ENCODE assay signal across 8 mouse cellular contexts in the genomic region with DNA sequence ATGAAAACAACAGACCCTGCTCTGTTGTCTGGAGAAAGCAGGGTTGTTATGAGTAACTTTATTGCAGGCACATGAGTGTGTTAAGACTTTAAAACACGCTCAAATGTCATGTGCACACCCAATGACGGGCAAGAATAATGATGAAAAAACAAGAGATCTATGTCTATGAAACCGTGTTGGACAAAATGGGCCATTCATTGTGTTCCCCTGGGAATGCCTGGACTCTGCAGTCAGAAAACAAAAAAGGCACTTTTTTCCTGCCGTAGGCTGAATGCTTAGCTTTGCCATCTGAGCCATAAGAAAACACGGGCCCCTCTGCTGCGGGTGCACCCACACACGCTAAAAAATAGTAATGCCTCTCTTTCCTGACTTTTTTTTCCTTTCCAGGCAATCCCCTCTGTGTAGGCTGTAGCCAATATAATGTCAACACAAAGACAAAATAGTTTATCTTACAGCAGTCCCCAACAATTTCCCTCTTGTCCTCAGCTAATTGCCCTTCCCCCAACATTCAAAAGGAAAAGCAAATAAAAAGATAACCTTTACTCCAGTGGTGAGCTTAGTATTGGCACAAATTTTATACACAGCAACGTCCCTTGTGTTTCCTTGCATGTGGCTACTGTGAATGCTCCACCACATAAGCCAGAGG.
DNase-seq lines count a peak whose midpoint lies in the region; ATAC-seq and TF ChIP-seq lines count a peak whose summit lies in the region.
"Had no signal": no experiment of that assay in that cellular context is flagged by ENCODE, and none has a peak within 500 bp of the region (broad histone marks: within the 10 kb centered on the region; RNA-seq: fewer than 3 reads in every experiment).

No protein-coding gene starts in this region.

- no peak overlapping the region for H3K9ac ChIP-seq in liver, postnatal 0 days (replicated peaks)
- H3K9ac ChIP-seq in liver, embryonic 11.5 days (ENCODE audit: low read depth, low read length): no peak overlapping the region
- no peak overlapping the region for H3K9ac ChIP-seq in forebrain, embryonic 12.5 days
- no peak overlapping the region for H3K9ac ChIP-seq in limb, embryonic 11.5 days (ENCODE audit: low read length)
- H3K9ac ChIP-seq in stomach, embryonic 15.5 days: no peak overlapping the region

- no peak for DNase-seq in liver, postnatal 0 days
- DNase-seq in liver, embryonic 11.5 days (ENCODE audit: low spot score): no peak
- peak; percentile 44 for DNase-seq in limb, embryonic 11.5 days (ENCODE audit: low spot score)
- DNase-seq in B cell, adult 2 months: no peak

- peaks cover 5% of the 10 kb centered on the region; the same call in 1 of the 2 replicates for H3K4me1 ChIP-seq in liver, postnatal 0 days (ENCODE audit: insufficient read depth)
- H3K4me1 ChIP-seq in liver, embryonic 11.5 days (replicated peaks; ENCODE audit: control insufficient read depth, insufficient read depth, low read length): no peaks in the 10 kb centered on the region; the same call in 1 of the 2 replicates
- peaks cover 23% of the 10 kb centered on the region for H3K4me1 ChIP-seq in forebrain, embryonic 12.5 days
- H3K4me1 ChIP-seq in limb, embryonic 11.5 days (ENCODE audit: control insufficient read depth, insufficient read depth, low read length): peaks cover 36% of the 10 kb centered on the region
- H3K4me1 ChIP-seq in stomach, embryonic 15.5 days: peaks cover 19% of the 10 kb centered on the region; the same call in 1 of the 2 replicates

- H3K4me3 ChIP-seq in liver, postnatal 0 days (ENCODE audit: low read depth, low read length): no peak overlapping the region
- H3K4me3 ChIP-seq in liver, embryonic 11.5 days (ENCODE audit: low read depth, low read length): no peak overlapping the region
- no peak overlapping the region for H3K4me3 ChIP-seq in forebrain, embryonic 12.5 days (replicated peaks)
- H3K4me3 ChIP-seq in limb, embryonic 11.5 days (ENCODE audit: low read depth, low read length): no peak overlapping the region
- no peak overlapping the region for H3K4me3 ChIP-seq in stomach, embryonic 15.5 days (replicated peaks)

- 55% methylated on average over 8 of the region's 8 CpGs for WGBS in liver, postnatal 0 days (ENCODE audit: insufficient replicate concordance)
- WGBS in liver, embryonic 11.5 days: 63% methylated on average over 8 of the region's 8 CpGs
- WGBS in forebrain, embryonic 12.5 days: 5% methylated on average over 8 of the region's 8 CpGs
- WGBS in limb, embryonic 11.5 days: 35% methylated on average over 8 of the region's 8 CpGs
- 14% methylated on average over 8 of the region's 8 CpGs for WGBS in stomach, embryonic 15.5 days

- TF ChIP-seq CTCF in liver, postnatal 0 days (IDR thresholded peaks at IDR 0.05; ENCODE audit: low read depth): no peak

- ATAC-seq in liver, postnatal 0 days: peak; percentile 72; the same call in 1 of the 2 replicates
- ATAC-seq in liver, embryonic 11.5 days (replicated peaks; ENCODE audit: low FRiP score): no peak; the same call in 1 of the 2 replicates
- 0 out of 2 replicates have a peak, but pooled peaks have one; percentile 17 for ATAC-seq in forebrain, embryonic 12.5 days (ENCODE audit: low FRiP score)
- ATAC-seq in limb, embryonic 11.5 days (ENCODE audit: insufficient number of reproducible peaks, low FRiP score, low TSS enrichment, low read depth): peak; percentile 78
- ATAC-seq in stomach, embryonic 15.5 days (ENCODE audit: insufficient read depth, low FRiP score, low read depth): no peak; the same call in 1 of the 2 replicates
- ATAC-seq in granulocyte monocyte progenitor cell, adult 5-6 weeks (replicated peaks; ENCODE audit: poor library complexity, severe bottlenecking): no peak
- ATAC-seq: Patski had no signal

- H3K27me3 ChIP-seq in liver, postnatal 0 days (ENCODE audit: insufficient read depth, low read length): no peaks in the 10 kb centered on the region
- H3K27me3 ChIP-seq in liver, embryonic 11.5 days (replicated peaks; ENCODE audit: control insufficient read depth, insufficient read depth, low read length): no peaks in the 10 kb centered on the region
- H3K27me3 ChIP-seq in forebrain, embryonic 12.5 days: no peaks in the 10 kb centered on the region
- H3K27me3 ChIP-seq in limb, embryonic 11.5 days (ENCODE audit: control insufficient read depth, insufficient read depth, low read length): no peaks in the 10 kb centered on the region
- H3K27me3 ChIP-seq in stomach, embryonic 15.5 days (replicated peaks): no peaks in the 10 kb centered on the region
- H3K27me3 ChIP-seq: Patski had no signal

- no peaks in the 10 kb centered on the region for H3K36me3 ChIP-seq in liver, postnatal 0 days (replicated peaks; ENCODE audit: insufficient read depth, low read length)
- no peaks in the 10 kb centered on the region for H3K36me3 ChIP-seq in liver, embryonic 11.5 days (ENCODE audit: control insufficient read depth, insufficient read depth, low read length)
- H3K36me3 ChIP-seq in forebrain, embryonic 12.5 days (replicated peaks): no peaks in the 10 kb centered on the region
- no peaks in the 10 kb centered on the region for H3K36me3 ChIP-seq in limb, embryonic 11.5 days (ENCODE audit: control insufficient read depth, insufficient read depth, low read length)
- no peaks in the 10 kb centered on the region for H3K36me3 ChIP-seq in stomach, embryonic 15.5 days

- no peaks in the 10 kb centered on the region for H3K9me3 ChIP-seq in liver, postnatal 0 days (ENCODE audit: low read length)
- H3K9me3 ChIP-seq in liver, embryonic 11.5 days (ENCODE audit: control insufficient read depth, low read length): no peaks in the 10 kb centered on the region
- H3K9me3 ChIP-seq in forebrain, embryonic 12.5 days: no peaks in the 10 kb centered on the region
- no peaks in the 10 kb centered on the region for H3K9me3 ChIP-seq in limb, embryonic 11.5 days (ENCODE audit: control insufficient read depth, low read length)
- H3K9me3 ChIP-seq in stomach, embryonic 15.5 days: no peaks in the 10 kb centered on the region

- H3K4me2 ChIP-seq in liver, postnatal 0 days (ENCODE audit: low read depth, low read length): peak overlapping the region; percentile 24; the same call in 1 of the 2 replicates
- H3K4me2 ChIP-seq in liver, embryonic 11.5 days: no peak overlapping the region
- H3K4me2 ChIP-seq in forebrain, embryonic 12.5 days: peak overlapping the region; percentile 27
- H3K4me2 ChIP-seq in limb, embryonic 11.5 days (ENCODE audit: low read depth, severe bottlenecking): no peak overlapping the region
- H3K4me2 ChIP-seq in stomach, embryonic 15.5 days: peak overlapping the region; percentile 14; the same call in 1 of the 2 replicates

- 0 out of 2 replicates have a peak overlapping the region, but pooled peaks have one; percentile 44 for H3K27ac ChIP-seq in liver, postnatal 0 days (ENCODE audit: low read depth)
- no peak overlapping the region for H3K27ac ChIP-seq in liver, embryonic 11.5 days (ENCODE audit: low read depth, low read length)
- peak overlapping the region; percentile 65; the same call in 1 of the 2 replicates for H3K27ac ChIP-seq in forebrain, embryonic 12.5 days
- H3K27ac ChIP-seq in limb, embryonic 11.5 days (replicated peaks; ENCODE audit: low read depth, low read length): peak overlapping the region; percentile 89
- no peak overlapping the region for H3K27ac ChIP-seq in stomach, embryonic 15.5 days

- TF ChIP-seq EP300 in liver, postnatal 0 days (IDR thresholded peaks at IDR 0.05; ENCODE audit: low read depth): no peak

Comparison
In these comparisons a context has a peak if more than half of its experiments do, and no peak if none do; other contexts are left out.
1. ATAC-seq: peak in liver, postnatal 0 days (single experiment), forebrain, embryonic 12.5 days (single experiment) and limb, embryonic 11.5 days (single experiment); none in liver, embryonic 11.5 days (single experiment), stomach, embryonic 15.5 days (single experiment) and granulocyte monocyte progenitor cell, adult 5-6 weeks (single experiment).
2. H3K27ac ChIP-seq: peak in liver, postnatal 0 days (single experiment), forebrain, embryonic 12.5 days (single experiment) and limb, embryonic 11.5 days (single experiment); none in liver, embryonic 11.5 days (single experiment) and stomach, embryonic 15.5 days (single experiment).
3. H3K4me2 ChIP-seq: peak in liver, postnatal 0 days (single experiment), forebrain, embryonic 12.5 days (single experiment) and stomach, embryonic 15.5 days (single experiment); none in liver, embryonic 11.5 days (single experiment) and limb, embryonic 11.5 days (single experiment).